Mouse (Mus musculus) MEL (cell line): ENCODE measurements around the gene Rfk. TPM values are rescaled to one million over a fixed set of nuclear protein-coding genes. Genes with fewer than 3 reads are reported as not detected.

ENCODE experiments used
- DNase-seq: peaks from one replicate; pipeline ENCODE4 v3.0.0; 2011; ENCODE audit warnings: low read depth, low spot score
- H3K27ac ChIP-seq: 2 replicates; pipeline ENCODE4 v1.5.1; 2012; ENCODE audit warnings: low read depth, mild to moderate bottlenecking, control low read depth, low read length, moderate library complexity; ENCODE audit not compliant: control insufficient read depth
- H3K27me3 ChIP-seq, 2 experiments: fragments of 150-350 bp in 1 of 2; sonication (generic) in 1 of 2; 2 replicates each; pipeline ENCODE4 v1.6.1; 2012; ENCODE audit warnings: low read length in 2 of 2, mild to moderate bottlenecking in 2 of 2, improper control_type of control experiment in 1 of 2, moderate library complexity in 1 of 2; ENCODE audit not compliant: insufficient read depth in 2 of 2, control insufficient read depth in 1 of 2
- H3K36me3 ChIP-seq, 2 experiments: 2 replicates each; pipeline ENCODE4 v1.6.1; 2012 to 2014; ENCODE audit warnings: low read length in 2 of 2, improper control_type of control experiment in 1 of 2, inconsistent platforms in 1 of 2, mild to moderate bottlenecking in 1 of 2; ENCODE audit not compliant: insufficient read depth in 2 of 2, control insufficient read depth in 1 of 2
- H3K4me1 ChIP-seq, 2 experiments: fragments of 150-350 bp in 1 of 2; sonication (generic) in 1 of 2; 2 replicates each; pipeline ENCODE4 v1.6.1; 2012; ENCODE audit warnings: low read length in 2 of 2, improper control_type of control experiment in 1 of 2, mild to moderate bottlenecking in 1 of 2; ENCODE audit not compliant: insufficient read depth in 2 of 2, control insufficient read depth in 1 of 2
- H3K4me3 ChIP-seq, 2 experiments: fragments of 150-350 bp in 1 of 2; sonication (generic) in 1 of 2; 2 replicates each; pipeline ENCODE4 v1.5.1; 2012; ENCODE audit warnings: low read depth in 2 of 2, low read length in 2 of 2, mild to moderate bottlenecking in 2 of 2, moderate library complexity in 2 of 2, control low read depth in 1 of 2, improper control_type of control experiment in 1 of 2; ENCODE audit not compliant: control insufficient read depth in 1 of 2, insufficient read depth in 1 of 2
- H3K79me2 ChIP-seq: 2 replicates; pipeline ENCODE4 v1.6.1; 2012; ENCODE audit warnings: mild to moderate bottlenecking, low read length, moderate library complexity; ENCODE audit not compliant: control insufficient read depth, poor library complexity, insufficient read depth
- H3K9ac ChIP-seq: 2 replicates; pipeline ENCODE4 v1.6.1; 2012; ENCODE audit warnings: low read depth, mild to moderate bottlenecking, control low read depth, low read length, moderate library complexity; ENCODE audit not compliant: control insufficient read depth, poor library complexity, severe bottlenecking
- H3K9me3 ChIP-seq: fragments of 150-350 bp; sonication (generic); replicated peaks from 2 replicates; pipeline ENCODE4 v1.6.1; 2012; ENCODE audit warnings: mild to moderate bottlenecking, low read length, improper control_type of control experiment, moderate library complexity; ENCODE audit not compliant: insufficient read depth
- BHLHE40 ChIP-seq: IDR thresholded peaks from 2 replicates; pipeline ENCODE4 v1.6.1; 2012; ENCODE audit warnings: low read depth, mild to moderate bottlenecking, inconsistent platforms, low read length, improper control_type of control experiment, borderline replicate concordance
- CHD1 ChIP-seq: IDR thresholded peaks from 2 replicates; pipeline ENCODE4 v1.6.1; 2012; ENCODE audit warnings: low read depth, mild to moderate bottlenecking, inconsistent platforms, low read length, improper control_type of control experiment
- CTCF ChIP-seq, 3 experiments: IDR thresholded peaks in 2 of 3; conservative IDR thresholded peaks in 1 of 3; 2 replicates each; pipeline ENCODE4 v1.5.1; 2011 to 2012; ENCODE audit warnings: low read length in 3 of 3, low read depth in 2 of 3, mild to moderate bottlenecking in 2 of 3, improper control_type of control experiment in 1 of 3, inconsistent platforms in 1 of 3, mixed read lengths in 1 of 3, moderate library complexity in 1 of 3; ENCODE audit not compliant: control insufficient read depth in 1 of 3, insufficient read depth in 1 of 3, poor library complexity in 1 of 3, severe bottlenecking in 1 of 3
- ETS1 ChIP-seq: IDR thresholded peaks from 2 replicates; pipeline ENCODE4 v1.6.1; 2012; ENCODE audit warnings: low read depth, mild to moderate bottlenecking, inconsistent platforms, low read length, improper control_type of control experiment, moderate library complexity
- HCFC1 ChIP-seq: IDR thresholded peaks from 2 replicates; pipeline ENCODE4 v1.6.1; 2012; ENCODE audit warnings: low read depth, mild to moderate bottlenecking, inconsistent platforms, low read length, improper control_type of control experiment, moderate library complexity
- JUND ChIP-seq: IDR thresholded peaks from 2 replicates; pipeline ENCODE4 v1.6.1; 2011; ENCODE audit warnings: low read depth, mild to moderate bottlenecking, improper control_type of control experiment, low read length
- KAT2A ChIP-seq: conservative IDR thresholded peaks from 2 replicates; pipeline ENCODE4 v1.6.1; 2012; ENCODE audit warnings: low read depth, low read length, improper control_type of control experiment, inconsistent platforms
- MAFK ChIP-seq: IDR thresholded peaks from 2 replicates; pipeline ENCODE4 v1.6.1; 2011; ENCODE audit warnings: low read depth, mild to moderate bottlenecking, low read length, improper control_type of control experiment, borderline replicate concordance
- MAX ChIP-seq: IDR thresholded peaks from 2 replicates; pipeline ENCODE4 v1.6.1; 2011; ENCODE audit warnings: low read length, improper control_type of control experiment
- MAZ ChIP-seq: IDR thresholded peaks from 2 replicates; pipeline ENCODE4 v1.6.1; 2012; ENCODE audit warnings: low read depth, mild to moderate bottlenecking, inconsistent platforms, low read length, improper control_type of control experiment
- MXI1 ChIP-seq: IDR thresholded peaks from 2 replicates; pipeline ENCODE4 v1.6.1; 2011; ENCODE audit warnings: mild to moderate bottlenecking, low read depth, low read length, improper control_type of control experiment
- MYB ChIP-seq: IDR thresholded peaks from 2 replicates; pipeline ENCODE4 v1.6.1; 2011; ENCODE audit warnings: mild to moderate bottlenecking, low read depth, low read length, improper control_type of control experiment
- MYC ChIP-seq: IDR thresholded peaks from 2 replicates; pipeline ENCODE4 v1.6.1; 2011; ENCODE audit warnings: low read depth, mild to moderate bottlenecking, low read length, improper control_type of control experiment, moderate library complexity
- NELFE ChIP-seq: IDR thresholded peaks from 2 replicates; pipeline ENCODE4 v1.6.1; 2011; ENCODE audit warnings: low read depth, low read length, improper control_type of control experiment
- NRF1 ChIP-seq: IDR thresholded peaks from 2 replicates; pipeline ENCODE4 v1.6.1; 2014; ENCODE audit warnings: low read depth, mild to moderate bottlenecking, inconsistent platforms, low read length, improper control_type of control experiment, moderate library complexity; ENCODE audit not compliant: poor library complexity, insufficient read depth, severe bottlenecking
- POLR2A ChIP-seq, 2 experiments: IDR thresholded peaks; 2 replicates each; pipeline ENCODE4 v1.6.1; 2011 to 2012; ENCODE audit warnings: low read length in 2 of 2, mild to moderate bottlenecking in 2 of 2, control low read depth in 1 of 2, improper control_type of control experiment in 1 of 2, low read depth in 1 of 2, moderate library complexity in 1 of 2; ENCODE audit not compliant: control insufficient read depth in 1 of 2, insufficient read depth in 1 of 2, poor library complexity in 1 of 2
- SIN3A ChIP-seq: IDR thresholded peaks from 2 replicates; pipeline ENCODE4 v1.6.1; 2012; ENCODE audit warnings: low read length, improper control_type of control experiment, inconsistent platforms
- SMC3 ChIP-seq: IDR thresholded peaks from 2 replicates; pipeline ENCODE4 v1.6.1; 2011; ENCODE audit warnings: low read depth, low read length, improper control_type of control experiment
- TBP ChIP-seq: IDR thresholded peaks from 2 replicates; pipeline ENCODE4 v1.8.0; 2011; ENCODE audit warnings: low read depth, low read length, improper control_type of control experiment
- USF1 ChIP-seq: IDR thresholded peaks from 2 replicates; pipeline ENCODE4 v1.6.1; 2014; ENCODE audit warnings: low read depth, mild to moderate bottlenecking, inconsistent platforms, low read length, improper control_type of control experiment, moderate library complexity
- ZKSCAN1 ChIP-seq: IDR thresholded peaks from 2 replicates; pipeline ENCODE4 v1.6.1; 2012; ENCODE audit warnings: low read depth, mild to moderate bottlenecking, inconsistent platforms, low read length, improper control_type of control experiment, moderate library complexity
- ZNF384 ChIP-seq: IDR thresholded peaks from 2 replicates; pipeline ENCODE4 v1.6.1; 2012; ENCODE audit warnings: low read depth, mild to moderate bottlenecking, inconsistent platforms, low read length, improper control_type of control experiment
- polyA plus RNA-seq, 2 experiments: library from polyadenylated mRNA; stranded (reverse) in 1 of 2; unstranded in 1 of 2; fragments of >175 nt in 1 of 2; fragments of >200 nt in 1 of 2; gene quantifications; 2 replicates each; pipeline versions ENCODE4 v1.2.1 to v1.2.4; 2012; ENCODE audit warnings: low replicate concordance in 2 of 2, low read depth in 1 of 2; ENCODE audit not compliant: insufficient read length in 2 of 2, insufficient read depth in 1 of 2, missing spikeins in 1 of 2
- total RNA-seq: library from RNA; depleted of rRNA; stranded (reverse); fragments of 300-350 nt; gene quantifications from 2 replicates; pipeline ENCODE4 v1.2.3, GENCODE M21; 2012

The Rfk gene
- total and polyA plus RNA-seq, 3 experiments, result 16.2 to 39.7 TPM; not detected in 1

DNA sequence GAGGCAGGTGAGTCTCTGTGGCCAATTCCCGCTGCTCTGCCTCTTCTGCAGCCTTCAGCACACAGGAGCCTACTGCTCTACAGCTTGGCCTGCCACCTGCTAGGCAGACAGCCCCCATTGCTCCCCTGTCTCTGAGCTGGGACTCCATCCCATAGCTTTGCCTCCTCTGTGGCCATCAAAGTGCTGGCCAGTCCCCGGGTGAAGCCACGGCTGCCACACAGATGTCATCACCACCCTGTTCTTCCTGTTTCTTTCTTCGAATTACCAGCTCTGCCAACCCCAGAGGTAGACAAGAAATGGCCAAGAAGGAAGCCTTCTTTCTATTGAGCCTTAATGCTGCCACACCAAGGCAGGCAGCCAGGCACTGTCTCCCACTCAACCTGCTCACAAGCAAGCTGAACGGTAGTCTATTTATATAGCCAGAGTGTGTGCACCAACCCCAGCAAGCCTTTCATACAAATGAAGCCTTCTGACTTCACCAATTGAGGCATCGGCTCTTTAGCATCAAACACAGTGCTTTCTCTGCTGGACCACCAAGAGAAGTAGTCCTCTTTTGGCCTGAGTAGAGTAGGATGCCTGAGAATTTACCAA is 10.9 kb upstream of the Rfk start:
- Histone ChIP-seq H3K27me3 (peaks cover 1 to 5% of the 10 kb centered on the region in 2 experiments; a peak in 2 of 4 replicates), H3K4me1 (no peaks in the 10 kb centered on the region), H3K79me2 (no peaks in the 10 kb centered on the region), H3K9me3 (no peaks in the 10 kb centered on the region), H3K27ac (no peak overlapping the region), H3K4me3 (no peak overlapping the region), H3K36me3 (no peaks in the 10 kb centered on the region), H3K9ac (no peak overlapping the region)
- no peak for DNase-seq
- no peak for TF ChIP-seq CTCF (IDR thresholded peaks at IDR 0.05 in 2 of 3, conservative IDR thresholded peaks at IDR 0.05 in 1 of 3; ENCODE audit: control insufficient read depth in 1 of 3, insufficient read depth in 1 of 3, low read depth in 2 of 3, low read length in 3 of 3, poor library complexity in 1 of 3, severe bottlenecking in 1 of 3)
- TF ChIP-seq BHLHE40, result no peak
- TF ChIP-seq USF1, result no peak
- TF ChIP-seq CHD1, result no peak
- TF ChIP-seq NRF1, result no peak
- no peak for TF ChIP-seq ETS1
- no peak for TF ChIP-seq ZNF384
- no peak for TF ChIP-seq JUND
- TF ChIP-seq MAFK, result no peak
- no peak for TF ChIP-seq NELFE
- no peak for TF ChIP-seq SIN3A
- no peak for TF ChIP-seq MAX
- no peak for TF ChIP-seq MXI1
- TF ChIP-seq ZKSCAN1, result no peak
- TF ChIP-seq MYB, result no peak
- TF ChIP-seq MYC, result no peak
- TF ChIP-seq SMC3, result no peak

- Histone ChIP-seq H3K4me1 (no peaks in the 10 kb centered on the region), H3K27ac (no peak overlapping the region), H3K36me3 (no peaks in the 10 kb centered on the region), H3K27me3 (peaks cover 1 to 5% of the 10 kb centered on the region in 2 experiments; a peak in 2 of 4 replicates), H3K9ac (no peak overlapping the region), H3K79me2 (no peaks in the 10 kb centered on the region), H3K4me3 (no peak overlapping the region), H3K9me3 (no peaks in the 10 kb centered on the region)
- no peak for TF ChIP-seq POLR2A (IDR thresholded peaks at IDR 0.05; ENCODE audit: control insufficient read depth in 1 of 2, insufficient read depth in 1 of 2, low read depth in 1 of 2, low read length in 2 of 2, poor library complexity in 1 of 2)
- no peak for TF ChIP-seq MAZ
- no peak for TF ChIP-seq BHLHE40
- no peak for TF ChIP-seq KAT2A
- no peak for TF ChIP-seq TBP
- no peak for TF ChIP-seq USF1
- TF ChIP-seq HCFC1, result no peak
- no peak for TF ChIP-seq NELFE
- DNase-seq, result no peak
These were observed 8.8 kb upstream of the Rfk start for GRCm38 (mm10) chr19:17385022-17385421.
